Mouse (Mus musculus): ENCODE measurements at regions not wholly inside any gene's neighbourhood (a gene's known extent, or its start where the extent isn't known, plus 50 kb on each side); places are given as distances from the start of the nearest gene placed in this dataset.

GRCm38 (mm10) chr10:65716914-65717610, 1378.9 kb upstream of the Jmjd1c start:
- intact Hi-C loops (cut with DNase I): no loop called here
- no peak for DNase-seq

GRCm38 (mm10) chr10:65722496-65722895, 1373.4 kb upstream of the Jmjd1c start:
- no peak for DNase-seq
- intact Hi-C loops (cut with DNase I): no loop called here

- intact Hi-C loops (cut with DNase I): loop anchor here (10.0 kb wide), 1 partner anchor 1015 kb away; no protein-coding TSS in a partner anchor
- DNase-seq: no peak
Observed at GRCm38 (mm10) chr10:65769451-65769850, 1326.5 kb upstream of the Jmjd1c start.

GRCm38 (mm10) chr10:65771936-65772335, 1324.0 kb upstream of the Jmjd1c start:
- no peak for DNase-seq
- intact Hi-C loops (cut with DNase I): no loop called here

GRCm38 (mm10) chr10:65784994-65785393, 1310.9 kb upstream of the Jmjd1c start:
- no peak for DNase-seq
- intact Hi-C loops (cut with DNase I): no loop called here
